Mouse (Mus musculus) brain, embryonic 14.5 days (tissue): ENCODE measurements around the gene Kazn. TPM values are rescaled to one million over a fixed set of nuclear protein-coding genes. Genes with fewer than 3 reads are reported as not detected.

Experiments used
- DNase-seq: peaks from one replicate; pipeline ENCODE4 v3.0.0-alpha.2; 2011; ENCODE audit warnings: low read depth
- CTCF ChIP-seq: fragments of 200-500 bp; IDR thresholded peaks from 2 replicates; pipeline ENCODE4 v1.5.1; 2012; ENCODE audit warnings: inconsistent platforms, mild to moderate bottlenecking, moderate library complexity, borderline replicate concordance; ENCODE audit not compliant: insufficient read depth, insufficient read length; ENCODE audit errors: extremely low read depth
- POLR2A ChIP-seq: fragments of 200-500 bp; IDR thresholded peaks from 2 replicates; pipeline ENCODE4 v1.6.1; 2012; ENCODE audit warnings: mild to moderate bottlenecking, inconsistent platforms, borderline replicate concordance; ENCODE audit not compliant: poor library complexity, insufficient read depth, insufficient read length, severe bottlenecking; ENCODE audit errors: extremely low read depth
- polyA plus RNA-seq: library from polyadenylated mRNA; depleted of rRNA; stranded (reverse); fragments of >200 nt; gene quantifications from 2 replicates; pipeline ENCODE4 v1.2.3, GENCODE M21; 2012

Kazn gene
- polyA plus RNA-seq, 1 experiment = 61.2 TPM

- TF ChIP-seq POLR2A = no peak
- TF ChIP-seq CTCF = no peak
Measured at GRCm38 (mm10) chr4:142154246-142154645, 85.0 kb downstream of the Kazn start.

GRCm38 (mm10) chr4:142153526-142153925 is 85.7 kb downstream of the Kazn start:
- TF ChIP-seq CTCF (peak; percentile 99), POLR2A (no peak)
- peak; percentile 93 for DNase-seq

More at GRCm38 (mm10) chr4:142154246-142154645, 85.0 kb downstream of the Kazn start:
- DNase-seq = no peak

DNA sequence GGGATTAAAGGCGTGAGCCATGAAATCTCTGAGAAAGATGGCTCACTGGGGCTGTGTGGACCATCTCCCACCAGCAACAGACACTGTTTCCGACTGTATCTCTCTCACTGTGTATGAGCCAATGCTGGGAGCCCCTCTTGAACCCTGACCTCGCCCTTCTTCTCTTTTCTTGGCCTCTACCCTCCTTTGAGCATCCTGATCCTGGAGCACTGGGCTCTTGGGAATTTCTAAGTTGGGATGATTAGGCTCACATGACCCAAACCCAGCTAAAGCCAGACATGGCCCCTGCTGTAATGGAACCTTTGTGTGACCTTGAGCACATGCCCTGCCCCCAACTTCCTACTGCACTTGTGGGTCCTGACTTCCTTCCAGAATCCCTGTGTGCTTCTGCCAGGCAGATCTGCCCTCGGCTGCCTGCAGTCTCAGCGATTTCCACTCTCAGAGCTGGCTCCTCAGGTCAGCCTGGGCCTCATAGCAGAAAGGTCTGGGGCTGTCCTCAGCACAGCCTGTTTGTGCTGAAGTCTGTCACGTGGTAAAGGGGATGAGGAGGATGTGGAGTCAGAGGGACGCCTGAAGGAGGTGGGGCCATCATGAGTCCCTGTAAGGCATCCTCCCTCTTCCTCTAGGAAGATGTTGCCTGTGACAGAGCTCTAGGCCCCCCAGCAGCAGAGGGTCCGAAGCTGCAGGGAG is 86.3 kb downstream of the Kazn start:
- TF ChIP-seq POLR2A (no peak), CTCF (no peak)
- DNase-seq = no peak

DNA sequence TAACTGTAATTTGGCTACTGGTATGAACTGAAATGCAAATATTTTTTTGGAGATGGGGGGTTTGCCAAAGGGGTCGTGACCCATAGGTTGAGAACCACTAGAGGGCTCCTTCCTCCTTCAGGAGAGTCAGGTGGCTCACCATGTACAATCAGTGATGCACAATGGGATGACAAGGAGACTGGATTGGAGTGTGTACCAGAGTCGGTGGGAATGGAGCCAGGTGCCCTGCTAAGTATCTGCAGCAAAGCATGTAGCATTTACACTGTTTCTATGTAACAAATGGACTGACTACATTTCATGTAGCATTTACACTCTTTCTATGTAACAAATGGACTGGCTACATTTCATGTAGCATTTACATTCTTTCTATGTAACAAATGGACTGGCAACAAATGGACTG is 89.1 kb downstream of the Kazn start:
- TF ChIP-seq CTCF = no peak
- TF ChIP-seq POLR2A = no peak
- DNase-seq = no peak

DNA sequence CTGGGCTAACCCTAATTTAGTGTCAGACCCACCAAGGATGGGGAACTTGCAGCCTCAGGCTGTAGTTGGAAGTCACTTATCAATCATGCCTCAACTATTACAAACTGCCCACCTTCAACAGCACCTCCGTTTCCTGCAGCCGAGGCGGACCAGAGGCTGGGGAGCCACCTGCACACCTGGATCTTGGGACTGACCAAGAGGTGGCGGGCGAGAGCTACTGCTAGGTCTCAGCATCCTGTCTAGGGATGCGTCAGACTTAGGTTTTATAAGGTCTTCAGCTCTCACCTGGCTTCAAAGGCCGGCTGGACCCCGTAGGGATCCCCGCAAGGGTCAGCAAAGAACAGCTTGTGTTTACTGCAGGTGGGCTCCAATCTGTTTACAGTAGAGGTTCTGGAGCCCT is 90.0 kb downstream of the Kazn start:
- DNase-seq = no peak
- 0 out of 2 replicates have a peak, but pooled peaks have one; percentile 20 for TF ChIP-seq CTCF
- TF ChIP-seq POLR2A = no peak

GRCm38 (mm10) chr4:142147671-142148070 is 91.5 kb downstream of the Kazn start:
- DNase-seq = no peak
- TF ChIP-seq CTCF = no peak
- no peak for TF ChIP-seq POLR2A

DNA sequence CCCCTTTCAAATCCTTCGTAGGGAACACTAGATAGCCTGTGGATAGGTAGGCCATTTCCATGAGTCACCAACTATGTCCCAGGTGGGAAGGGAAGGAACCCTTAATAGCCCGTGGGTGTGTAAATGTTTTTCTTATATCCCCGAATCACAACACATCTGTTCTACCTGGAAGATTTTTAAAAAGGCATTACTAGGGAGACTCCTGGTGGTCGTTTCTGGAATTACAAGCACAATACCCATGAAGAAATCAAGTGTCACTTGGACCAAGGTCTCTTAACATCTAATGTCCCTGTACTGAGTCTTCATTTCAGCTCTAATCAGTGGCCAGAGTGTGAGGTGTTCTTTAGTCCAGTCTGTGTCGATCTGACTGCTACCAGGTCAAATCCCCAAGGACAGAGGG is 95.1 kb downstream of the Kazn start:
- DNase-seq = no peak
- TF ChIP-seq CTCF = peak; percentile 34; the same call in 1 of the 2 replicates
- TF ChIP-seq POLR2A = no peak

DNA sequence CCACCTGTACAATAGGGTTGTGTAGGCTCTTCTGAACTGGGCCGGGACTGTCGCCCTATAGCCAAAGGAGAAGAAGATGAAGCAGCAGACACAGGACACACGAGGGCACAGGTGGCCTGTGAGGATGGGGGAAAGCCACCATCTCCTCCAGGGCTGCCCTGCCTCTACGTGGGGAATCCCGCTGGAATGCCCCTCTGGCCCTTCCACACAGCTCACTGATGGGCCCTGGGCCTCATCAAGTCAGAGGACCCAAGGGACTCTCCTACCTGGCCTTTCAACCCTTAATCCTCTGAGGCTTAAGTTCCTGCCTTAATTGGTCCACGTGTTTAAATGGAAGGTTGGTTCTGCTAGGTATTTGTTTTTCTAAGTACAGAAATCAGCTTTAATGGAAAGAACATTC is 95.9 kb downstream of the Kazn start:
- DNase-seq = no peak
- TF ChIP-seq POLR2A (no peak), CTCF (no peak)

- DNase-seq = no peak
- TF ChIP-seq POLR2A (no peak), CTCF (no peak)
Measured at GRCm38 (mm10) chr4:142139729-142140128, 99.5 kb downstream of the Kazn start.

DNA sequence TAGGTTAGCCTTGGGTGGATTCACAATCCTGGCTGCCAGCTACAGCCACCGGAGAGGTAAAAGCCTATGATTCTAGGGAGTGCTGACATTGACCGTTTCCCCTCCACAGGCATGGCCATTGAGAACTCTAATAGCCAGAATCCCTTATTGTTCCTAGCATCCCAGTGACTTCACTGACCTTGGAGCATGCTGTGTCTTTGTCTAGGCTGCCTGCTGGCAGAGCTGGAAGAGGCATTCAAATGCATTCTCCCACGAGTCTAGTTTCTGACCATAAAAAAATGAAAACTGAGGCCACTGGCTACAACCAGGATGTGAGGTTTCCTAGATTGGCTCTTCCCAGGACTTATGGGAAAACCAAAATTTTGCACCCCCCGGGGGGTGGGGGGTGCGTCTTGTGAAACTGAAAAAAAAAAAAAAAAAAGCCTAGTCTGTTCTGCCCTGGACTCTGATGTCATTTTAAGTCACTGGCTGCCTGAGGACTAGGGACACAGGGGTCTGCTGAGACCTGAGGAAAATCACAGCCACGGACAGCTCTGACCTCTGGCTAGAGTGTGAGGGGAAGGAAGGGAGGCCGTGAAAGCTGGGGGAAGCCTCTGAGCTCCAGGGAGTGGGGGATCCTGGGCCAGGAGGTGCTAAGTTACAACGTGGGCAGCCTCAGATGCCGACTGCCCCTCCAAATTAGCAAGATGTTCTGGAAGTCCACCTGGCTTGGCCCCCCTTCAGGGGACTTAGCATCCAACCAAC is 100.7 kb downstream of the Kazn start:
- TF ChIP-seq POLR2A (no peak), CTCF (no peak)
- peak; percentile 67 for DNase-seq

DNA sequence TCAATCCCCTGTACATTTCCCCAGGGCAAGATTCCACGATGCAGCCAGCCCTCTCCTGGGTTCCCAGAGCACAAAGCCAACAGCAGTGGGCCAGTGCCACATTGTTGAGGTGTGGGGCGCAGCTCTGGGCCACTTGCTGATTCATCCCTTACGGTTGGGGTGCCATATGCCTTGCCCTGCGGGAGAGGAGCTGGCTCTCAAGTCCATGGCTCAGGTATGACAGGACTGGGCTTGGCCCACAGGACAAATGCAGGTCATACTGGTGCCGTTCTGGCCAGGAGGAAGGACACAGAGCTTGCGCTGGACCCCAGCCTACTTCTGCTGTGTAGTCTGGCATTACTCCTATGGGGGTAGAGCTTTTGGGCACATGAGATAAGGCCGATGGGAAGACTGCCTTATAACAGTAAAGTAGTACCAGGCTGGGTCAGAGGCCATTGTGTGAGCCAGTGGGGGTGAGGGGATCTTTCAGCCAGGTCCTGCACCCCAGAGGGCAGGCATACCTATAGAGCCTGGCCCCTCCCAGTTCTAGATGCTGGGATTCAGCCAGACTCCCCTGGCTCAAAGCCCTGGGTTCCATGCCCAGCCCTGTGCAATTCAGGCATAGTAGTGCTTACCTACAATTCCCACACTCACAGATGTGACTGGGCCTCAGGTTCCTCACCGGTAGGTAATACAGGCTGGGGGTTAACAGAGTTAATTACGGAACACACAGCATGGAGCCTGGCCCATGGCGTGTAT is 102.3 kb downstream of the Kazn start:
- TF ChIP-seq POLR2A (no peak), CTCF (no peak)
- DNase-seq = no peak

DNA sequence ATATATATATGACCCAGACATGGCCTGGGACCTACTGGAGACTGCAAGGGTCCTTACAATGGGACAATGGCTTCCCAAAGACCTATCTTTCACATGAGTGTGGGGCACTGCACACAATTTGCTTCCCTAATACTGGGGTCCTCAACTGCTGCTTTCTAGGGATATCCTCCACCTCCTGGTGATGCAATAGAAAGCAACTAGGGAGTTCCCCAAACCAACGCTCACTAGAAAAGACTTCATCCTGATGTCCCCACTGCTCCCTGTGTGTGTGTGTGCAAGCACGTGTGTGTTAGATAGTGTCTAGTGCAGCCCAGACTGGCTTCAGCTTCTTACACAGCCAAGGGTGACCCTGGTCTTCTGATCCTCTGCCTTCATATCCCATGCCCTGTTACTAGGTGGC is 103.7 kb downstream of the Kazn start:
- TF ChIP-seq CTCF (no peak), POLR2A (no peak)

DNA sequence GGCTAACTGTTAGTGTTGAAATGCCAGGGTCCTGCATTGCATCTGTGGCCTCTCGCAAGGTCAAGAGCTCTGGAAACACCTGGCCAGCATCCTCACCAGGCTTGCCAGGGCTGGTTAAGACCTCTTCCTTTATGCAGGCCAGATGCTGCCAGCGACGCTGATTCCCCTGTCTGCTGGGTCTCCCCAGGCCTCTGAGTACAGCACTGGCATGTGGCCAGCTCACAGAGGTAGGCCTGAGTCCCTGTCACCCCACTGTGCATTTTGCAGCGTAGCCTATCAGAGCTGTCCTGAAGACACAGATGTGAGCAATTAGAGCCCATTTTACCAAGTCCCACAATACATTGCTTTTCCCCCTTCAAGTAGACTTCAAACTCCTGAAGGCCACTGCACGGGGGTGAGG is 109.0 kb downstream of the Kazn start:
- TF ChIP-seq POLR2A (no peak), CTCF (no peak)
- DNase-seq = peak; percentile 50

More for the DNA sequence above, 103.7 kb downstream of the Kazn start:
- no peak for DNase-seq

- DNase-seq = no peak
- TF ChIP-seq CTCF (no peak), POLR2A (no peak)
Measured at GRCm38 (mm10) chr4:142127275-142127788, 111.9 kb downstream of the Kazn start.
